Mouse (Mus musculus) cerebellum, adult 2 months (tissue): ENCODE data around the gene Atp8b2.

ENCODE experiments used
- CTCF ChIP-seq: fragments of 200-500 bp; IDR thresholded peaks from 2 replicates; pipeline ENCODE4 v1.5.1; 2011; ENCODE audit warnings: low read depth, mild to moderate bottlenecking, control low read depth, low read length, moderate library complexity, borderline replicate concordance; ENCODE audit not compliant: insufficient read depth
- POLR2A ChIP-seq: fragments of 200-500 bp; IDR thresholded peaks from 2 replicates; pipeline ENCODE4 v1.6.1; 2011; ENCODE audit warnings: low read length, control low read depth, borderline replicate concordance; ENCODE audit not compliant: insufficient read depth

GRCm38 (mm10) chr3:89998612-89999054 lies 35.3 kb upstream of the Atp8b2 start, which contains the start of gene Hax1:
- TF ChIP-seq CTCF (no peak), POLR2A (peak; percentile 88; the same call in 1 of the 2 replicates)
